Mouse (Mus musculus): ENCODE data around the gene Clcn7. TPM values are rescaled to one million over a fixed set of nuclear protein-coding genes. Genes with fewer than 3 reads are reported as not detected.

The Clcn7 gene
- total and polyA plus RNA-seq, 3 experiments = 37.4 to 48.6 (median 38.3) TPM

GRCm38 (mm10) chr17:25211705-25212104 lies 78.5 kb downstream of the Clcn7 start:
- DNase-seq = peak; percentile 24

Other genes starting within 250 kb of the Clcn7 start
- 10 to 100 TPM; 53.1 to 56.6 TPM for gene Nubp2, start 247.0 kb upstream of the Clcn7 start, total RNA-seq (2021)
- gene Nubp2, start 247.0 kb upstream of the Clcn7 start, polyA plus RNA-seq (2012; rRNA removed) = 38.5 and 55.9 TPM in 2 replicates
- gene Spsb3, start 246.7 kb upstream of the Clcn7 start, total RNA-seq (2021) = 10 to 100 TPM; 30.8 to 33.1 TPM
- 144 and 179 TPM in 2 replicates for gene Spsb3, start 246.7 kb upstream of the Clcn7 start, polyA plus RNA-seq (2012; rRNA removed)
- gene Eme2, start 238.3 kb upstream of the Clcn7 start, total RNA-seq (2021) = 10 to 100 TPM; 39.9 to 48.0 TPM
- 58.3 and 58.4 TPM in 2 replicates for gene Eme2, start 238.3 kb upstream of the Clcn7 start, polyA plus RNA-seq (2012; rRNA removed)
- 100 to 1,000 TPM; 130 to 150 TPM for gene Mrps34, start 238.3 kb upstream of the Clcn7 start, total RNA-seq (2021)
- 547 and 570 TPM in 2 replicates for gene Mrps34, start 238.3 kb upstream of the Clcn7 start, polyA plus RNA-seq (2012; rRNA removed)
- 10 to 100 TPM; 70.1 to 73.7 TPM for gene Nme3, start 236.9 kb upstream of the Clcn7 start, total RNA-seq (2021)
- gene Nme3, start 236.9 kb upstream of the Clcn7 start, polyA plus RNA-seq (2012; rRNA removed) = 116 and 124 TPM in 2 replicates
- gene Mapk8ip3, start 196.4 kb upstream of the Clcn7 start, total RNA-seq (2021) = 100 to 1,000 TPM in 1 of 2 experiments, 10 to 100 TPM in 1; 86.6 to 129 TPM
- 205 and 241 TPM in 2 replicates for gene Mapk8ip3, start 196.4 kb upstream of the Clcn7 start, polyA plus RNA-seq (2012; rRNA removed)
- gene Jpt2, start 172.7 kb upstream of the Clcn7 start, total RNA-seq (2021) = 10 to 100 TPM; 26.7 to 39.1 TPM
- 2.3 and 4.6 TPM in 2 replicates for gene Jpt2, start 172.7 kb upstream of the Clcn7 start, polyA plus RNA-seq (2012; rRNA removed)
- 10 to 100 TPM; 17.8 to 18.2 TPM for gene Cramp1l, start 117.6 kb upstream of the Clcn7 start, total RNA-seq (2021)
- gene Cramp1l, start 117.6 kb upstream of the Clcn7 start, polyA plus RNA-seq (2012; rRNA removed) = 15.4 and 16.7 TPM in 2 replicates
- 10 to 100 TPM; 27.8 to 28.0 TPM for gene Ift140, start 117.3 kb upstream of the Clcn7 start, total RNA-seq (2021)
- gene Ift140, start 117.3 kb upstream of the Clcn7 start, polyA plus RNA-seq (2012; rRNA removed) = 20.9 and 21.8 TPM in 2 replicates
- 10 to 100 TPM; 32.2 to 44.8 TPM for gene Tmem204, start 49.8 kb upstream of the Clcn7 start, total RNA-seq (2021)
- 59.2 and 64.1 TPM in 2 replicates for gene Tmem204, start 49.8 kb upstream of the Clcn7 start, polyA plus RNA-seq (2012; rRNA removed)
- 10 to 100 TPM; 16.4 to 24.5 TPM for gene Telo2, start 17.4 kb upstream of the Clcn7 start, total RNA-seq (2021)
- 15.5 and 15.7 TPM in 2 replicates for gene Telo2, start 17.4 kb upstream of the Clcn7 start, polyA plus RNA-seq (2012; rRNA removed)
- gene Ptx4, start 12.6 kb upstream of the Clcn7 start, total RNA-seq (2021) = not detected
- not detected in 2 replicates for gene Ptx4, start 12.6 kb upstream of the Clcn7 start, polyA plus RNA-seq (2012; rRNA removed)
- under 1 TPM in 1 of 2 experiments, not detected in 1; 0.12 TPM for gene Ccdc154, start 29.1 kb downstream of the Clcn7 start, total RNA-seq (2021)
- gene Ccdc154, start 29.1 kb downstream of the Clcn7 start, polyA plus RNA-seq (2012; rRNA removed) = 0.03 and 0.07 TPM in 2 replicates
- not detected for gene Gm38655, start 42.1 kb downstream of the Clcn7 start, total RNA-seq (2021)
- gene Gm38655, start 42.1 kb downstream of the Clcn7 start, polyA plus RNA-seq (2012; rRNA removed) = not detected in 2 replicates
- 10 to 100 TPM; 16.7 to 24.4 TPM for gene BC003965, start 51.2 kb downstream of the Clcn7 start, total RNA-seq (2021)
- 24.0 and 25.7 TPM in 2 replicates for gene BC003965, start 51.2 kb downstream of the Clcn7 start, polyA plus RNA-seq (2012; rRNA removed)
- 10 to 100 TPM; 14.0 to 18.1 TPM for gene Unkl, start 55.0 kb downstream of the Clcn7 start, total RNA-seq (2021)
- 23.7 and 30.3 TPM in 2 replicates for gene Unkl, start 55.0 kb downstream of the Clcn7 start, polyA plus RNA-seq (2012; rRNA removed)
- gene Gnptg, start 106.7 kb downstream of the Clcn7 start, total RNA-seq (2021) = 10 to 100 TPM; 50.4 to 50.6 TPM
- gene Gnptg, start 106.7 kb downstream of the Clcn7 start, polyA plus RNA-seq (2012; rRNA removed) = 32.6 and 40.0 TPM in 2 replicates
- gene Tsr3, start 106.8 kb downstream of the Clcn7 start, total RNA-seq (2021) = 10 to 100 TPM; 18.5 to 25.1 TPM
- gene Tsr3, start 106.8 kb downstream of the Clcn7 start, polyA plus RNA-seq (2012; rRNA removed) = 24.1 and 28.9 TPM in 2 replicates
- 10 to 100 TPM in 1 of 2 experiments, 1 to 10 TPM in 1; 9.7 to 10.1 TPM for gene Baiap3, start 123.0 kb downstream of the Clcn7 start, total RNA-seq (2021)
- 84.6 and 90.0 TPM in 2 replicates for gene Baiap3, start 123.0 kb downstream of the Clcn7 start, polyA plus RNA-seq (2012; rRNA removed)
- 100 to 1,000 TPM; 225 to 248 TPM for gene Ube2i, start 141.2 kb downstream of the Clcn7 start, total RNA-seq (2021)
- 79.5 and 103 TPM in 2 replicates for gene Ube2i, start 141.2 kb downstream of the Clcn7 start, polyA plus RNA-seq (2012; rRNA removed)
- gene Prss34, start 165.0 kb downstream of the Clcn7 start, total RNA-seq (2021) = under 1 TPM; 0.23 to 0.48 TPM
- gene Prss34, start 165.0 kb downstream of the Clcn7 start, polyA plus RNA-seq (2012; rRNA removed) = not detected in 2 replicates
- not detected for gene Prss28, start 175.3 kb downstream of the Clcn7 start, total RNA-seq (2021)
- gene Prss28, start 175.3 kb downstream of the Clcn7 start, polyA plus RNA-seq (2012; rRNA removed) = not detected in 2 replicates
- gene Prss29, start 185.3 kb downstream of the Clcn7 start, total RNA-seq (2021) = not detected
- not detected in 2 replicates for gene Prss29, start 185.3 kb downstream of the Clcn7 start, polyA plus RNA-seq (2012; rRNA removed)
- gene Tpsab1, start 212.2 kb downstream of the Clcn7 start, total RNA-seq (2021) = 1 to 10 TPM in 1 of 2 experiments, under 1 TPM in 1; 0.98 to 1.5 TPM
- 4.3 and 4.9 TPM in 2 replicates for gene Tpsab1, start 212.2 kb downstream of the Clcn7 start, polyA plus RNA-seq (2012; rRNA removed)
- gene Tpsb2, start 232.9 kb downstream of the Clcn7 start, total RNA-seq (2021) = 1 to 10 TPM; 2.8 to 3.8 TPM
- 10.0 and 18.1 TPM in 2 replicates for gene Tpsb2, start 232.9 kb downstream of the Clcn7 start, polyA plus RNA-seq (2012; rRNA removed)
- gene Tpsg1, start 235.9 kb downstream of the Clcn7 start, total RNA-seq (2021) = not detected
- gene Tpsg1, start 235.9 kb downstream of the Clcn7 start, polyA plus RNA-seq (2012; rRNA removed) = 0.20 and 0.75 TPM in 2 replicates

Data from adrenal gland, adult 2 months (tissue).